Mouse (Mus musculus) ovary, adult 2 months (tissue): Measurements from ENCODE around the gene Anks1b. TPM values are rescaled to one million over a fixed set of nuclear protein-coding genes. Genes with fewer than 3 reads are reported as not detected.

ENCODE experiments used
- polyA plus RNA-seq: library from polyadenylated mRNA; depleted of rRNA; stranded (reverse); fragments of >200 nt; gene quantifications from 2 replicates; pipeline ENCODE4 v1.2.3, GENCODE M21; 2012; rRNA removed

Gene Anks1b
- 0.18 and 1.0 TPM in 2 replicates for polyA plus RNA-seq

DNA sequence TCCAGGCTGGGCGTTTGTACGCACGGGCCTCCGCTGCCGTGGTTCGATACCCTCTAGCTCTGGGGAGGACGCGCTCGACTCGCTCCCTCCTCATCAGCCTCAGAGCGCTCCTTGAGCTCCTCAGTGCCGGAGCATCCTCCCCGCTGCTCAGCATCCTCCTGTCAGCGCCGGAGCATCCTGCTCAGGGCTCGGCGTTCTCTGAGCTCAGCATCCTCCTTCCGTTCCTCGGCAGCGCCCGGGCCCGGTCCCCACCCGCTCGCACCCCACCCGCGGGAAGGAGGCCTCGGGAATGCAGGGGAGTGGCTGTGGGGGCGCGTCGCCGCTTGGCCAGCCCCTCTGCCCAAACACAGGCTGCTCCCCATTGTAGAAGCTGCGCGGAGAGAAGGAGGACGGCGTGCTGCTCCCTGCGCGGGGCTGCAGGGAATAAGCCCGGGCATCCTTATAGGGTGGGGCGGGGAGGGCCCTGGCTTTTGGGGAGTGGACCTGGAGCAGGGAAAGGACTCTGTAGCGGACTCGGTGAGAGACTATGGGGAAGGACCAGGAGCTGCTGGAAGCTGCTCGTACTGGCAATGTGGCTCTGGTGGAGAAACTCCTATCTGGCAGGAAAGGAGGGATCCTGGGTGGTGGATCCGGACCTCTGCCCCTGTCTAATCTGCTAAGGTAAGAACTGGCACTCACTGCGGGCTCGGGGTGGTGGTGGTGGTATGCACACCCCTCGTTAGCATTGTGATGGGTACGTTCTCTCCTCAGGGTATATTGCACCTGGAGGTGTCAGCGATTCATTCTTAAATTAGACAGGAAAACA is at the start of gene Anks1b:
Anks1b (plus strand) TSS at position 364 of the 805 bp plus-strand sequence.

Other genes with a start within 250 kb of the Anks1b start
- 8.1 and 10.3 TPM in 2 replicates for gene Scyl2, start 187.2 kb upstream of the Anks1b start, polyA plus RNA-seq
- 0.79 and 1.3 TPM in 2 replicates for gene Actr6, start 141.2 kb upstream of the Anks1b start, polyA plus RNA-seq
- 11.3 and 14.2 TPM in 2 replicates for gene Uhrf1bp1l, start 128.5 kb upstream of the Anks1b start, polyA plus RNA-seq